Mouse (Mus musculus) heart, adult 2 months (tissue): ENCODE results near the gene Epas1. TPM values are rescaled to one million over a fixed set of nuclear protein-coding genes. Genes with fewer than 3 reads are reported as not detected.
A peak's percentile ranks its signal among the peaks of the same experiment; 100 is the strongest.

Experiments
- DNase-seq, 2 experiments: peaks; one replicate each; pipeline ENCODE4 v3.0.0; 2021
- H3K27ac ChIP-seq: fragments of 200-600 bp; 2 replicates; pipeline ENCODE4 v1.8.1; 2022
- H3K27me3 ChIP-seq: fragments of 200-500 bp; 2 replicates; pipeline ENCODE4 v1.6.1; 2012; ENCODE audit warnings: mild to moderate bottlenecking, low read length, inconsistent platforms, mixed read lengths; ENCODE audit not compliant: control insufficient read depth, insufficient read depth
- H3K36me3 ChIP-seq: fragments of 200-500 bp; 2 replicates; pipeline ENCODE4 v1.6.1; 2012; ENCODE audit warnings: low read length, inconsistent platforms; ENCODE audit not compliant: control insufficient read depth, insufficient read depth
- H3K4me1 ChIP-seq: fragments of 200-500 bp; 2 replicates; pipeline ENCODE4 v1.6.1; 2011; ENCODE audit warnings: low read length; ENCODE audit not compliant: control insufficient read depth, insufficient read depth
- H3K4me3 ChIP-seq: fragments of 200-600 bp; 2 replicates; pipeline ENCODE4 v1.8.1; 2022
- H3K79me2 ChIP-seq: fragments of 200-500 bp; replicated peaks from 2 replicates; pipeline ENCODE4 v1.6.1; 2012; ENCODE audit warnings: mild to moderate bottlenecking, inconsistent platforms, low read length, moderate library complexity, mixed read lengths; ENCODE audit not compliant: control insufficient read depth, insufficient read depth
- H3K9ac ChIP-seq: fragments of 200-500 bp; 2 replicates; pipeline ENCODE4 v1.6.1; 2012; ENCODE audit warnings: low read depth, mild to moderate bottlenecking, control low read depth, inconsistent platforms, low read length, mixed read lengths
- CTCF ChIP-seq: fragments of 200-600 bp; IDR thresholded peaks from 2 replicates; pipeline ENCODE4 v1.8.1; 2022; ENCODE audit warnings: antibody characterized with exemption, mild to moderate bottlenecking, moderate library complexity
- EP300 ChIP-seq: fragments of 200-500 bp; IDR thresholded peaks from 2 replicates; pipeline ENCODE4 v1.6.1; 2011; ENCODE audit warnings: low read depth, low read length, control low read depth; ENCODE audit not compliant: insufficient read depth
- POLR2A ChIP-seq: fragments of 200-500 bp; IDR thresholded peaks from 2 replicates; pipeline ENCODE4 v1.6.1; 2011; ENCODE audit warnings: mild to moderate bottlenecking, low read depth, low read length, control low read depth; ENCODE audit not compliant: insufficient read depth
- WGBS: fragments of 180-500 bp; shearing (Covaris S2); methylation state at CpG from one replicate; pipeline ENCODE4 v1.1.7; 2018; 5-methylcytosine and 5-hydroxymethylcytosine counted together
- intact Hi-C: fragments of 180-260 bp; cut with DNase I; formaldehyde crosslinking; loops from one replicate; pipeline ENCODE4 v1.15.1; 2025
- polyA plus RNA-seq: library from polyadenylated mRNA; depleted of rRNA; stranded (reverse); fragments of >200 nt; gene quantifications from 2 replicates; pipeline ENCODE4 v1.2.3, GENCODE M21; 2012
- total RNA-seq, 2 experiments: library from RNA; stranded (reverse); gene quantifications; 2 replicates each; pipeline ENCODE4 v1.2.3; 2021

Gene Epas1
- total and polyA plus RNA-seq, 3 experiments: 119 to 277 (median 244) TPM

GRCm38 (mm10) chr17:86778147-86778546 lies 24.6 kb downstream of the Epas1 start:
- Histone ChIP-seq H3K27ac (no peak overlapping the region), H3K9ac (no peak overlapping the region), H3K4me1 (peaks cover 47% of the 10 kb centered on the region), H3K36me3 (peaks cover 48% of the 10 kb centered on the region), H3K27me3 (no peaks in the 10 kb centered on the region), H3K4me3 (no peak overlapping the region), H3K79me2 (peaks cover 7% of the 10 kb centered on the region)
- intact Hi-C loops: no loop called here
- DNase-seq: no peak
- TF ChIP-seq POLR2A (no peak), CTCF (peak; percentile 64), EP300 (no peak)
- 86% methylated on average over 6 of the region's 6 CpGs for WGBS

DNA sequence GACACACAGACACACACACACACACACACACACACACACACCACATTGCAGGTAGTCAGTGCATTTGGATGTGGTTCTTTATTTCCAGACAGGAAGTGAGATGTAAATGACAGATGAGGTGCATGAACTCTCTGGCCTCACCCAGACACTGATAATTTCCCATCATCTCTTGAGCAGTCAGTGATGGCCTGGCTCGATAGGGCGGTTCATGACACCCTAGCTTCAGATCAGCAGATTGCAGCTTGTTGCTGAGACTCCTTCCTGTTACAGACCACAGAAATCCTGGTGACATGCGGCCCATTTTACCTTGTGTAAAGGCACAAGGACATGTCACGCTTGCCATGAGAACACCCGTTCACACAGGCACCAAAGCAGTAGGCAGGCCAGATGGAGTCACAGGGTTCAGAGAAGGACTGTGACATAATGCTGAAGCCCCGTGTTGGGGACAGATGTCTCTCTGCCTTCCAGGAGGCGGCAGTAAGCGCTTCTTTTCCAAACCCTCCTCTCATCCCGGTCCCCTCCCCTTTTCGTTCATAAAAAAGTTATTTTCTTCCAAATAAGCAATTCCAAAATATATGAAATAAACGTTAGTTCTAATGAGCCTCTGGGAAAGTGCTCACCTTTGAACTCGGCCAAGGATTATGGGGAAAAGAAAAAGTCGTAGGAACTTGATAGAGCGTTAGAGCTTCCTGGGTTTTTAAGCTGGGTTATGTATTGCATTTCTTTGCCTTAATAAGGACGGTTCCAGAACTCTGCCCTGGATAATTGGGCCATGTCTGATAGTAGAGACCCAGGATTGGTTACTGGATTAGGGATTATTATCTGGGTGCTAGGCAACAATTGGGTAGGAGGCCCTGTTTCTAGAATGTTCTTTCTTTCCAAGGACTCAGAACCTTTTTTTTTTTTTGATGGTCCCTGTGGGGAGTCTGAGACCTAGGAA lies 26.0 kb downstream of the Epas1 start:
- H3K27me3 ChIP-seq: no peaks in the 10 kb centered on the region
- TF ChIP-seq POLR2A: no peak
- peak; percentile 41 for TF ChIP-seq CTCF
- TF ChIP-seq EP300: 0 out of 2 replicates have a peak, but pooled peaks have one; percentile 9
- H3K36me3 ChIP-seq: peaks cover 53% of the 10 kb centered on the region
- peaks cover 54% of the 10 kb centered on the region for H3K4me1 ChIP-seq
- 0 out of 2 replicates have a peak overlapping the region, but pooled peaks have one; percentile 1 for H3K9ac ChIP-seq
- DNase-seq: peak in 1 of 2 experiments; percentile 36
- peak overlapping the region; percentile 85 for H3K27ac ChIP-seq
- peaks cover 6% of the 10 kb centered on the region for H3K79me2 ChIP-seq
- WGBS: 48% methylated on average over 15 of the region's 15 CpGs
- H3K4me3 ChIP-seq: no peak overlapping the region
- intact Hi-C loops: no loop called here

DNA sequence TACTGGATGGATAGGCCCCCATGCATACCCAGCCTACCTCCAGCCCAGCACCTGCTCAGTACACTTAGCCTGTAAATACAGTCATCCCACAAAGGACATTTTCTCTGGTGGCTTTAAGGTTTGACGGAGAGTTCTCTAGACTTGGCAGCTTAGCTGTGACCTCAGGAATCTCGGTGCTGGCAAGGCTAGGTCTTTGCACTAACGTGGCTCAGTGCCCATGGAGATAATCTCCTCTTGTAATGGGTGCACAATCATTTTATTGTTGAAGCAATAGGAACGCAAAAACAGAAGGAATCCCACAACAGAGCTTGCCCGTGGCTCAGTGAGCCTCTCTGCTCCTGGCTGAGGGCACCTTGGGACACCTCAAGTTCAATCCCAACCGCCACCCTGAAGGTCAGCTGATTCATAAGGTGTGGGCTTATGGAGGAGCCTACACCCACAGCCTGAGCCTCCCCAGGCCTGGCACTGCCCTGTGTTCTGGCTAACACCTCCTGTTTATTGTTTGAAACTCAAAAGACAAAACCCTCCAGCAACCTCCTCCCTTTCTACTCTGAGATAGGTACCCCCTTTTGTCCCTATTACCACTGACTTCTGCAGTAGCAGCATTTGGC lies 27.3 kb downstream of the Epas1 start:
- Histone ChIP-seq H3K4me3 (no peak overlapping the region), H3K27ac (peak overlapping the region; percentile 85), H3K9ac (peak overlapping the region; percentile 16; the same call in 1 of the 2 replicates), H3K4me1 (peaks cover 62% of the 10 kb centered on the region), H3K36me3 (peaks cover 56% of the 10 kb centered on the region), H3K27me3 (no peaks in the 10 kb centered on the region), H3K79me2 (peaks cover 6% of the 10 kb centered on the region)
- TF ChIP-seq EP300: no peak
- no peak for TF ChIP-seq CTCF
- TF ChIP-seq POLR2A: no peak
- intact Hi-C loops: no loop called here
- 11% methylated on average over 6 of the region's 6 CpGs for WGBS
- DNase-seq: peak in 1 of 2 experiments; percentile 40

- H3K27me3 ChIP-seq: no peaks in the 10 kb centered on the region
- H3K36me3 ChIP-seq: peaks cover 64% of the 10 kb centered on the region
- 8% methylated on average over 12 of the region's 12 CpGs for WGBS
- 0 out of 2 replicates have a peak overlapping the region, but pooled peaks have one; percentile 9 for H3K4me3 ChIP-seq
- peak overlapping the region; percentile 85 for H3K27ac ChIP-seq
- H3K4me1 ChIP-seq: peaks cover 64% of the 10 kb centered on the region
- intact Hi-C loops: no loop called here
- peak; percentile 64 to 71 for DNase-seq
- TF ChIP-seq EP300 (no peak), POLR2A (no peak)
- peak overlapping the region; percentile 41; the same call in 1 of the 2 replicates for H3K9ac ChIP-seq
- peaks cover 10% of the 10 kb centered on the region for H3K79me2 ChIP-seq
Observed at GRCm38 (mm10) chr17:86781755-86782400, 28.4 kb downstream of the Epas1 start.

- peaks cover 65% of the 10 kb centered on the region for H3K36me3 ChIP-seq
- DNase-seq: peak in 1 of 2 experiments; percentile 32
- TF ChIP-seq POLR2A: no peak
- no peak for TF ChIP-seq EP300
- no peak for TF ChIP-seq CTCF
- H3K4me1 ChIP-seq: peaks cover 72% of the 10 kb centered on the region
- intact Hi-C loops: no loop called here
- 47% methylated on average over 10 of the region's 10 CpGs for WGBS
- no peak overlapping the region for H3K4me3 ChIP-seq
- H3K27ac ChIP-seq: peak overlapping the region; percentile 70
- H3K27me3 ChIP-seq: no peaks in the 10 kb centered on the region
- H3K9ac ChIP-seq: peak overlapping the region; percentile 2
- peaks cover 5% of the 10 kb centered on the region for H3K79me2 ChIP-seq
Observed at GRCm38 (mm10) chr17:86784405-86784977, 31.0 kb downstream of the Epas1 start.
